Mouse (Mus musculus) midbrain, embryonic 14.5 days (tissue): ENCODE measurements around the gene Magi1. TPM values are rescaled to one million over a fixed set of nuclear protein-coding genes. Genes with fewer than 3 reads are reported as not detected.
A peak's percentile ranks its signal among the peaks of the same experiment; 100 is the strongest.

Experiments used
- ATAC-seq: fragments of 200-750 bp; cut with Nextera tagmentation; 2 replicates; pipeline ENCODE4 v1.8.0; 2017; ENCODE audit warnings: moderate number of reproducible peaks, moderate library complexity; ENCODE audit not compliant: low FRiP score, low TSS enrichment
- DNase-seq: peaks from one replicate; pipeline ENCODE4 v3.0.0-alpha.2; 2015
- H3K27ac ChIP-seq: fragments of 300-500 bp; sonication (generic); replicated peaks from 2 replicates; pipeline ENCODE4 v1.5.1; 2014; ENCODE audit warnings: mild to moderate bottlenecking, low read depth, low read length, moderate library complexity
- H3K27me3 ChIP-seq: fragments of 300-500 bp; sonication (generic); 2 replicates; pipeline ENCODE4 v1.6.1; 2014; ENCODE audit warnings: low read length, control low read depth, mixed read lengths; ENCODE audit not compliant: control insufficient read depth, insufficient read depth
- H3K36me3 ChIP-seq: fragments of 300-500 bp; sonication (generic); 2 replicates; pipeline ENCODE4 v1.6.1; 2014; ENCODE audit warnings: low read length, control low read depth; ENCODE audit not compliant: control insufficient read depth, insufficient read depth
- H3K4me1 ChIP-seq: fragments of 300-500 bp; sonication (generic); 2 replicates; pipeline ENCODE4 v1.6.1; 2014; ENCODE audit warnings: mild to moderate bottlenecking, antibody characterized with exemption, low read length, control low read depth; ENCODE audit not compliant: control insufficient read depth, insufficient read depth
- H3K4me2 ChIP-seq: fragments of 300-500 bp; sonication (generic); 2 replicates; pipeline ENCODE4 v1.6.1; 2014; ENCODE audit warnings: mild to moderate bottlenecking, low read length, moderate library complexity
- H3K4me3 ChIP-seq: fragments of 300-500 bp; sonication (generic); replicated peaks from 2 replicates; pipeline ENCODE4 v1.5.1; 2014; ENCODE audit warnings: low read depth, low read length
- H3K9ac ChIP-seq: fragments of 300-500 bp; sonication (generic); replicated peaks from 2 replicates; pipeline ENCODE4 v1.6.1; 2014; ENCODE audit warnings: mild to moderate bottlenecking, low read length, moderate library complexity
- H3K9me3 ChIP-seq: fragments of 300-500 bp; sonication (generic); 2 replicates; pipeline ENCODE4 v1.6.1; 2016; ENCODE audit warnings: low read length, control low read depth, mixed read lengths; ENCODE audit not compliant: control insufficient read depth
- WGBS: fragments of 180-500 bp; shearing (Covaris S2); extraction: QIAGEN DNeasy Blood & Tissue Kit; methylation state at CpG from one replicate; pipeline ENCODE4 v1.1.7; 2014; 5-methylcytosine and 5-hydroxymethylcytosine counted together
- polyA plus RNA-seq: library from polyadenylated mRNA; unstranded; fragments of >200 nt; fragmentation: Nextera tagmentation; extraction: Ambion mirVana; gene quantifications from 2 replicates; pipeline ENCODE4 v1.2.1, GENCODE M21; 2014

The Magi1 gene
- polyA plus RNA-seq, 1 experiment from 2014 or later: 34.9 TPM

GRCm38 (mm10) chr6:93934700-93935099 lies 349.0 kb downstream of the Magi1 start:
- DNase-seq (no peak), ATAC-seq (no peak)
- Histone ChIP-seq H3K27me3 (no peaks in the 10 kb centered on the region), H3K27ac (no peak overlapping the region), H3K36me3 (no peaks in the 10 kb centered on the region), H3K9ac (no peak overlapping the region), H3K9me3 (no peaks in the 10 kb centered on the region), H3K4me1 (no peaks in the 10 kb centered on the region), H3K4me3 (no peak overlapping the region), H3K4me2 (no peak overlapping the region)
- 91% methylated on average over 2 of the region's 2 CpGs for WGBS

- no peak overlapping the region for H3K9ac ChIP-seq
- ATAC-seq (no peak), DNase-seq (no peak)
- no peaks in the 10 kb centered on the region; the same call in 1 of the 2 replicates for H3K4me1 ChIP-seq
- H3K36me3 ChIP-seq: no peaks in the 10 kb centered on the region
- H3K27ac ChIP-seq: no peak overlapping the region
- no peak overlapping the region for H3K4me2 ChIP-seq
- H3K9me3 ChIP-seq: no peaks in the 10 kb centered on the region
- no peaks in the 10 kb centered on the region for H3K27me3 ChIP-seq
- H3K4me3 ChIP-seq: no peak overlapping the region
- WGBS: 93% methylated on average over 2 of the region's 2 CpGs
These were observed 359.1 kb downstream of the Magi1 start for GRCm38 (mm10) chr6:93924568-93924967.

GRCm38 (mm10) chr6:93923972-93924371 lies 359.7 kb downstream of the Magi1 start:
- no peaks in the 10 kb centered on the region; the same call in 1 of the 2 replicates for H3K4me1 ChIP-seq
- ATAC-seq: no peak
- DNase-seq: peak; percentile 17
- 46% methylated on average over 3 of the region's 3 CpGs for WGBS
- H3K27me3 ChIP-seq: no peaks in the 10 kb centered on the region
- no peak overlapping the region for H3K4me3 ChIP-seq
- H3K4me2 ChIP-seq: no peak overlapping the region
- no peak overlapping the region for H3K9ac ChIP-seq
- H3K36me3 ChIP-seq: no peaks in the 10 kb centered on the region
- H3K9me3 ChIP-seq: no peaks in the 10 kb centered on the region
- 0 out of 2 replicates have a peak overlapping the region, but pooled peaks have one; percentile 0 for H3K27ac ChIP-seq

- no peak for ATAC-seq
- H3K4me2 ChIP-seq: no peak overlapping the region
- H3K36me3 ChIP-seq: no peaks in the 10 kb centered on the region
- H3K4me3 ChIP-seq: no peak overlapping the region
- H3K27me3 ChIP-seq: no peaks in the 10 kb centered on the region
- WGBS: 26% methylated on average over 5 of the region's 5 CpGs
- 0 out of 2 replicates have a peak overlapping the region, but pooled peaks have one; percentile 50 for H3K27ac ChIP-seq
- H3K9ac ChIP-seq: no peak overlapping the region
- H3K4me1 ChIP-seq: no peaks in the 10 kb centered on the region; the same call in 1 of the 2 replicates
- H3K9me3 ChIP-seq: no peaks in the 10 kb centered on the region
- peak; percentile 15 for DNase-seq
These were observed 360.4 kb downstream of the Magi1 start for GRCm38 (mm10) chr6:93923351-93923750.

GRCm38 (mm10) chr6:93922931-93923330 lies 360.8 kb downstream of the Magi1 start:
- 77% methylated on average over 7 of the region's 7 CpGs for WGBS
- Histone ChIP-seq H3K36me3 (no peaks in the 10 kb centered on the region), H3K4me1 (no peaks in the 10 kb centered on the region; the same call in 1 of the 2 replicates), H3K9ac (no peak overlapping the region), H3K27ac (0 out of 2 replicates have a peak overlapping the region, but pooled peaks have one; percentile 50), H3K4me2 (no peak overlapping the region), H3K27me3 (no peaks in the 10 kb centered on the region), H3K4me3 (no peak overlapping the region), H3K9me3 (no peaks in the 10 kb centered on the region)
- ATAC-seq: no peak
- DNase-seq: no peak

DNA sequence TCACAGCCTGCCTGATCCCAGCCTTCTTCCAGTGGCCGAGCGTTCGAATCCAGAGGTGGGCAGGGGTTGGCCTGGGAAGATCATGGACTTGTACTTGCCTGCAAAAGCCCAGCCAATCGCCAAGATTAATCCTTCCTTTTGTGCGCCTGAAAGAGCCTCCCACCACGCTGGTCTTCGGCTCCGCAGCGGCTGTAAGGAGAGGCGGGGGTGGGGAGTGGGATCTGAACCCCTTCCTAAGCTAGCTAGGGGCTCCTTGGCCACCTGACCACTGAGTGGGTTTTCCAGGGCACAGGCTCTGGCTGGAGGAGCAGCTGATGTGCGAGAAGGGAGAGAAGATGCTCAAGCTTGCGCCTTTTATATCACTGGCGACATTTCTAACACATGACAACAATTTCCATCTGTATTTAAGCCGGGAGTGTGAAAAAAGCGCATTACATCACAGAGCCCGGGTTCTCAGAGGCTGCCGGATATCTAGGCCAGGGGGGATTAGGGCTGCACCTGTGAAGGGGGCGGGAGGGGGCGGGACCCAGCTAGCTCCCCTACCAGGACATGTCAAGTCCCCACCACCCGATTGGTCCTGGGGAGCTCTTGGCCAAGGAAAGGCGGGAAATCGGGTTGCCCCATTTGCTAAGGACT lies 370.4 kb downstream of the Magi1 start:
- WGBS: under 1% methylated on average over 22 of the region's 22 CpGs
- peak overlapping the region; percentile 57 for H3K4me3 ChIP-seq
- H3K9me3 ChIP-seq: no peaks in the 10 kb centered on the region
- H3K27me3 ChIP-seq: no peaks in the 10 kb centered on the region
- H3K4me1 ChIP-seq: peaks cover 30% of the 10 kb centered on the region
- ATAC-seq: peak; percentile 54
- H3K9ac ChIP-seq: peak overlapping the region; percentile 92
- H3K27ac ChIP-seq: peak overlapping the region; percentile 99
- peak; percentile 78 for DNase-seq
- peak overlapping the region; percentile 65 for H3K4me2 ChIP-seq
- no peaks in the 10 kb centered on the region for H3K36me3 ChIP-seq

DNA sequence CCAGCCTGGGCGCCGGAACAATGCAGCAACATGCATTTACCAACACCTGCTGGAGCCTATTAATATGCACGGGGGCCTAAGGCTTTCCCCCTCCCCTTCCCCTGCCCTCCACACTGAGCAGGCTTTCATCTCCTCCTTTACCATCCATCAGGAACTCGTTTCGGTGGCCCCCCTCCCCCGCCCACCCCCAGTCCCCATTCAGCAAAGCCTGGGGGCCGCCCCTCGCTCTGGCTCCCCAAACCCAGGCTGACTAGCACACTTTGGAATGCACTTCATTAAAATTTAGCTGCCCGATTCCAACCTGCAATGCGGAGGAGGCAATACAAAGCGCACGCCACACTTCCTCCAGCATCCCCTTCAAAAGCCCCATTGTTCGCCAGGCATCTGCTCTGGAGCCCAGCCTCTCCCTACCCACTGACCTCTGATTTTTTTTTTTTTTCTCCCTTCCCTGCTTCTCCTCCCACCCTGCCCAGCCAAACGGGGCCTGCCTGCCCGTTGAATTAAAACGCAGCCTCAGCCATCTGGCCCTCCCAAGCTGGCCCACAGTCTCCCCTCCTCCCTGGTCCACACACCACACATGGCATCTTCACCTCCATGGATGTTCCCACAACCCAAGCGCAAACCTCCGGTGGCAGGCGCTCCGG lies 371.0 kb downstream of the Magi1 start:
- WGBS: under 1% methylated on average over 20 of the region's 20 CpGs
- Histone ChIP-seq H3K4me2 (peak overlapping the region; percentile 65), H3K27ac (peak overlapping the region; percentile 99), H3K4me1 (peaks cover 30% of the 10 kb centered on the region), H3K9me3 (no peaks in the 10 kb centered on the region), H3K4me3 (peak overlapping the region; percentile 57), H3K36me3 (no peaks in the 10 kb centered on the region), H3K9ac (peak overlapping the region; percentile 92), H3K27me3 (no peaks in the 10 kb centered on the region)
- ATAC-seq: peak; percentile 92
- DNase-seq: peak; percentile 86

DNA sequence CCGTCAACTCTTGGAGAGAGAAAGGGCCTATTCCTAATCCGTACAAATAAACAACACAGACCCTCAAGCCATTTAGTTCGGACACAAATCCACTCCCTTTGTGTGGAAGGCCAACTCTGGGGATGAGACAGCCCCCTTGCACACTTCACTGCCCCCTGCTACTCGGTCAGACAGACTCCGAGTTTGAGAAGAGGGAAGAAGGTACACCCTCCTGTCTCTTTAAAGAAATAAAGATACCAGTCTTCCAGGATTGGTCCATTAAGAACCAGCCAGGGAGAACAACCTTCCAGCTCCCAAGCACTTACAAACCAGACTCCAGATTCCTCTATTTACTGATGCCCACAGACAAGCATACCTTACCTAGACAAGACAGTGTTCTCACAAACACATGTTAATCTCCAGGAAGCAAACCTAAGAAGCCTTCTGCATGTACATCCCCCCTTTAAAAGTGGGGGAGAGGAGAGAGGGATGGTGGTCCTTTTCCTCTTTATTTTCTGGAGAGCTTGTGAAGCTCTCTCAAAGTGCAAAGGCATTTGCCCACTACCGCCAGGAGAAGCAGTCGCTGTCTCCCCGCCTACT lies 371.6 kb downstream of the Magi1 start:
- ATAC-seq (peak; percentile 25), DNase-seq (peak; percentile 64)
- Histone ChIP-seq H3K27ac (peak overlapping the region; percentile 99), H3K9me3 (no peaks in the 10 kb centered on the region), H3K9ac (peak overlapping the region; percentile 92), H3K4me1 (peaks cover 30% of the 10 kb centered on the region), H3K36me3 (no peaks in the 10 kb centered on the region), H3K4me3 (peak overlapping the region; percentile 57), H3K27me3 (no peaks in the 10 kb centered on the region), H3K4me2 (peak overlapping the region; percentile 65)
- 2% methylated on average over 8 of the region's 8 CpGs for WGBS
